Mouse (Mus musculus) T-cell, adult 2 months (primary cell): ENCODE results near the gene Tmem167.

ENCODE experiments used
- DNase-seq: peaks from one replicate; pipeline ENCODE4 v3.0.0; 2022; ENCODE audit warnings: low spot score

Tmem167 gene

GRCm38 (mm10) chr13:90183536-90183935 lies 94.6 kb downstream of the Tmem167 start:
- DNase-seq, result no peak

- DNase-seq, result no peak
These were observed 97.8 kb downstream of the Tmem167 start for GRCm38 (mm10) chr13:90186694-90187093.

- DNase-seq, result no peak
These were observed 99.1 kb downstream of the Tmem167 start for GRCm38 (mm10) chr13:90188021-90188420.

GRCm38 (mm10) chr13:90191794-90192193 lies 102.9 kb downstream of the Tmem167 start:
- no peak for DNase-seq
